Mouse (Mus musculus) ES-Bruce4 (cell line): Measurements from ENCODE around the gene Cenps. TPM values are rescaled to one million over a fixed set of nuclear protein-coding genes. Genes with fewer than 3 reads are reported as not detected.

ENCODE experiments used
- H3K27ac ChIP-seq: 2 replicates; pipeline ENCODE4 v1.5.1; 2012; ENCODE audit warnings: low read length, inconsistent platforms; ENCODE audit not compliant: insufficient read depth
- H3K27me3 ChIP-seq: 2 replicates; pipeline ENCODE4 v1.6.1; 2012; ENCODE audit warnings: mild to moderate bottlenecking, low read length, inconsistent platforms; ENCODE audit not compliant: control insufficient read depth, poor library complexity, insufficient read depth, severe bottlenecking
- H3K36me3 ChIP-seq: 2 replicates; pipeline ENCODE4 v1.6.1; 2012; ENCODE audit warnings: inconsistent platforms, mild to moderate bottlenecking, low read length, moderate library complexity; ENCODE audit not compliant: control insufficient read depth, poor library complexity, insufficient read depth, severe bottlenecking
- H3K4me1 ChIP-seq: one replicate; pipeline ENCODE4 v1.8.1; 2011; ENCODE audit warnings: low read length; ENCODE audit not compliant: control insufficient read depth, insufficient read depth
- H3K4me3 ChIP-seq: 2 replicates; pipeline ENCODE4 v1.5.1; 2011; ENCODE audit warnings: low read depth, mild to moderate bottlenecking, low read length
- H3K9ac ChIP-seq: 2 replicates; pipeline ENCODE4 v1.6.1; 2012; ENCODE audit warnings: low read depth, mild to moderate bottlenecking, inconsistent platforms; ENCODE audit not compliant: poor library complexity, severe bottlenecking
- H3K9me3 ChIP-seq: replicated peaks from 2 replicates; pipeline ENCODE4 v1.6.1; 2012; ENCODE audit warnings: mild to moderate bottlenecking, low read length, inconsistent platforms; ENCODE audit not compliant: control insufficient read depth, poor library complexity, insufficient read depth, severe bottlenecking
- CTCF ChIP-seq: IDR thresholded peaks from one replicate; pipeline ENCODE4 v1.8.1; 2011; ENCODE audit warnings: low read depth, low read length
- EP300 ChIP-seq: IDR thresholded peaks from 2 replicates; pipeline ENCODE4 v1.6.1; 2011; ENCODE audit warnings: low read depth, low read length; ENCODE audit not compliant: insufficient read depth
- POLR2A ChIP-seq: IDR thresholded peaks from one replicate; pipeline ENCODE4 v1.8.1; 2011; ENCODE audit warnings: low read length; ENCODE audit not compliant: insufficient read depth
- polyA plus RNA-seq: library from polyadenylated mRNA; stranded (reverse); fragments of >200 nt; gene quantifications from 2 replicates; pipeline ENCODE4 v1.2.4, GENCODE M21; 2011; ENCODE audit warnings: low read depth; ENCODE audit not compliant: missing spikeins, insufficient read depth, insufficient read length

Gene Cenps
- polyA plus RNA-seq, 1 experiment: 26.5 TPM

GRCm38 (mm10) chr4:149099369-149100017, 37.9 kb downstream of the Cenps start, which contains the start of gene Pex14:
Gene Pex14, minus strand, starts transcription at chr4:149099876.
- H3K9ac ChIP-seq: peak within 1 kb of the TSS; percentile 92
- no peaks in the 10 kb centered on the region for H3K27me3 ChIP-seq
- H3K4me3 ChIP-seq: peak within 1 kb of the TSS; percentile 99
- H3K27ac ChIP-seq: no peak within 1 kb of the TSS
- H3K4me1 ChIP-seq: no peaks in the 10 kb centered on the region
- no peaks in the 10 kb centered on the region for H3K9me3 ChIP-seq
- TF ChIP-seq EP300: no peak
- no peaks in the 10 kb centered on the region for H3K36me3 ChIP-seq

GRCm38 (mm10) chr4:149098571-149098970, 38.9 kb downstream of the Cenps start:
- Histone ChIP-seq H3K36me3 (no peaks in the 10 kb centered on the region), H3K4me1 (no peaks in the 10 kb centered on the region), H3K9me3 (no peaks in the 10 kb centered on the region), H3K27me3 (no peaks in the 10 kb centered on the region), H3K4me3 (peak overlapping the region; percentile 99), H3K9ac (peak overlapping the region; percentile 92), H3K27ac (no peak overlapping the region)
- no peak for TF ChIP-seq CTCF
- no peak for TF ChIP-seq POLR2A
- no peak for TF ChIP-seq EP300

GRCm38 (mm10) chr4:149097956-149098355, 39.5 kb downstream of the Cenps start:
- no peaks in the 10 kb centered on the region for H3K9me3 ChIP-seq
- H3K36me3 ChIP-seq: 0 out of 2 replicates have a peak, but pooled peaks cover 3% of the 10 kb centered on the region
- no peaks in the 10 kb centered on the region for H3K27me3 ChIP-seq
- peak overlapping the region; percentile 92 for H3K9ac ChIP-seq
- TF ChIP-seq POLR2A (no peak), CTCF (no peak), EP300 (no peak)
- no peaks in the 10 kb centered on the region for H3K4me1 ChIP-seq
- no peak overlapping the region for H3K27ac ChIP-seq
- H3K4me3 ChIP-seq: peak overlapping the region; percentile 99

- Histone ChIP-seq H3K9ac (no peak overlapping the region), H3K4me1 (peaks cover 2% of the 10 kb centered on the region), H3K27ac (no peak overlapping the region), H3K36me3 (0 out of 2 replicates have a peak, but pooled peaks cover 3% of the 10 kb centered on the region), H3K9me3 (no peaks in the 10 kb centered on the region), H3K27me3 (no peaks in the 10 kb centered on the region), H3K4me3 (no peak overlapping the region)
- TF ChIP-seq EP300: no peak
- no peak for TF ChIP-seq CTCF
- TF ChIP-seq POLR2A: no peak
Measured at GRCm38 (mm10) chr4:149091364-149091763, 46.1 kb downstream of the Cenps start.

- H3K9ac ChIP-seq: no peak overlapping the region
- H3K36me3 ChIP-seq: no peaks in the 10 kb centered on the region
- H3K4me3 ChIP-seq: no peak overlapping the region
- H3K9me3 ChIP-seq: no peaks in the 10 kb centered on the region
- no peak for TF ChIP-seq CTCF
- no peak for TF ChIP-seq EP300
- no peak for TF ChIP-seq POLR2A
- H3K4me1 ChIP-seq: peaks cover 2% of the 10 kb centered on the region
- no peaks in the 10 kb centered on the region for H3K27me3 ChIP-seq
- no peak overlapping the region for H3K27ac ChIP-seq
Measured at GRCm38 (mm10) chr4:149085381-149085780, 52.0 kb downstream of the Cenps start.

- Histone ChIP-seq H3K27ac (no peak overlapping the region), H3K4me1 (peaks cover 2% of the 10 kb centered on the region), H3K4me3 (peak overlapping the region; percentile 22; the same call in 1 of the 2 replicates), H3K9me3 (no peaks in the 10 kb centered on the region), H3K36me3 (no peaks in the 10 kb centered on the region), H3K9ac (no peak overlapping the region), H3K27me3 (no peaks in the 10 kb centered on the region)
- TF ChIP-seq CTCF (no peak), EP300 (no peak), POLR2A (no peak)
Measured at GRCm38 (mm10) chr4:149081528-149081927, 55.9 kb downstream of the Cenps start.
